ENCODE assay signal across 8 mouse cellular contexts in genomic region chr19:12011560-12012556, GRCm38 (mm10). TPM values are rescaled to one million over a fixed set of nuclear protein-coding genes. Genes with fewer than 3 reads are reported as not detected.
A peak's percentile ranks its signal among the peaks of the same experiment; 100 is the strongest.
DNase-seq lines count a peak whose midpoint lies in the region; ATAC-seq and TF ChIP-seq lines count a peak whose summit lies in the region.

No protein-coding gene starts in this region.

- peak; percentile 72 for TF ChIP-seq CTCF in gastrocnemius, adult 2 months (IDR thresholded peaks at IDR 0.05)
- peak; percentile 77 for TF ChIP-seq CTCF in hindbrain, postnatal 0 days (IDR thresholded peaks at IDR 0.05; ENCODE audit: low read depth)

- peak; percentile 92 for DNase-seq in gastrocnemius, adult 2 months
- DNase-seq in hindbrain, postnatal 0 days (ENCODE audit: low spot score): peak; percentile 92
- DNase-seq in left cerebral cortex, adult 18-20 months (ENCODE audit: low spot score in 2 of 2): peak; percentile 86 to 87
- peak; percentile 88 to 92 for DNase-seq in lung, postnatal 4 days
- peak; percentile 95 for DNase-seq in retina, postnatal 1 day
- peak; percentile 91 for DNase-seq in thymus, postnatal 4 days

- H3K4me3 ChIP-seq in gastrocnemius, adult 2 months: peak overlapping the region; percentile 86
- peak overlapping the region; percentile 61 for H3K4me3 ChIP-seq in hindbrain, postnatal 0 days (ENCODE audit: low read length)

- H3K27ac ChIP-seq in gastrocnemius, adult 2 months: peak overlapping the region; percentile 80
- peak overlapping the region; percentile 76 for H3K27ac ChIP-seq in hindbrain, postnatal 0 days

- peak overlapping the region; percentile 76 for H3K4me2 ChIP-seq in hindbrain, postnatal 0 days (ENCODE audit: low read depth, low read length)

- WGBS in hindbrain, postnatal 0 days: under 1% methylated on average over 49 of the region's 49 CpGs

- H3K27me3 ChIP-seq in hindbrain, postnatal 0 days (ENCODE audit: insufficient read depth, low read length): no peaks in the 10 kb centered on the region

- H3K4me1 ChIP-seq in hindbrain, postnatal 0 days (ENCODE audit: insufficient read depth, low read length): 0 out of 2 replicates have a peak, but pooled peaks cover 7% of the 10 kb centered on the region

- H3K36me3 ChIP-seq in hindbrain, postnatal 0 days (ENCODE audit: insufficient read depth, low read length): no peaks in the 10 kb centered on the region

- no peaks in the 10 kb centered on the region for H3K9me3 ChIP-seq in hindbrain, postnatal 0 days (ENCODE audit: low read length)

- ATAC-seq in activated CD4-positive, CD25-positive, alpha-beta regulatory T cell, adult 4 months: peak; percentile 44
- peak; percentile 35 for ATAC-seq in common myeloid progenitor, adult 5-6 weeks (replicated peaks; ENCODE audit: low read depth, poor library complexity, severe bottlenecking)
- ATAC-seq in hindbrain, postnatal 0 days: peak; percentile 85

- intact Hi-C loops in gastrocnemius, adult 2 months (cut with DNase I): loop anchor here (2.0 to 5.0 kb wide), 4 partner anchors 45 to 785 kb away; partner anchors contain the start of genes Lpxn, Patl1, Stx3 and Zfp91

- peak overlapping the region; percentile 43 for H3K9ac ChIP-seq in hindbrain, postnatal 0 days (replicated peaks; ENCODE audit: low read length)

RNA-seq across cellular contexts. Expression of gene Olfr1423, which starts 29.3 kb away (rescaled TPM):
- polyA plus RNA-seq in activated CD4-positive, CD25-positive, alpha-beta regulatory T cell, adult 4 months (2017; shearing (Covaris generic)): under 1 TPM in 1 of 2 experiments, not detected in 1; 0.05 TPM
- not detected in 2 replicates for total RNA-seq in common myeloid progenitor, adult 5-6 weeks (2017)
- not detected for total RNA-seq in gastrocnemius, adult 2 months (2021)
- not detected in 2 replicates for total RNA-seq in hindbrain, postnatal 0 days (2014; rRNA removed)
- not detected in 2 replicates for polyA plus RNA-seq in hindbrain, postnatal 0 days (2015; fragmentation: Nextera tagmentation; extraction: Ambion mirVana)
- total RNA-seq in left cerebral cortex, adult 18-20 months (2021): not detected

RNA-seq across cellular contexts. Expression of gene Osbp, which starts 46.1 kb away (rescaled TPM):
- polyA plus RNA-seq in activated CD4-positive, CD25-positive, alpha-beta regulatory T cell, adult 4 months (2017; shearing (Covaris generic)): 1 to 10 TPM; 6.7 to 7.3 TPM
- 31.4 and 47.0 TPM in 2 replicates for total RNA-seq in common myeloid progenitor, adult 5-6 weeks (2017)
- total RNA-seq in gastrocnemius, adult 2 months (2021): 10 to 100 TPM; 54.3 to 62.9 TPM
- total RNA-seq in hindbrain, postnatal 0 days (2014; rRNA removed): 25.5 and 28.0 TPM in 2 replicates
- 2.5 and 2.6 TPM in 2 replicates for polyA plus RNA-seq in hindbrain, postnatal 0 days (2015; fragmentation: Nextera tagmentation; extraction: Ambion mirVana)
- 10 to 100 TPM; 55.9 to 58.2 TPM for total RNA-seq in left cerebral cortex, adult 18-20 months (2021)

RNA-seq across cellular contexts. Expression of gene Olfr1424, which starts 50.6 kb away (rescaled TPM):
- polyA plus RNA-seq in activated CD4-positive, CD25-positive, alpha-beta regulatory T cell, adult 4 months (2017; shearing (Covaris generic)): not detected
- not detected in 2 replicates for total RNA-seq in common myeloid progenitor, adult 5-6 weeks (2017)
- not detected for total RNA-seq in gastrocnemius, adult 2 months (2021)
- total RNA-seq in hindbrain, postnatal 0 days (2014; rRNA removed): not detected in 2 replicates
- not detected in 2 replicates for polyA plus RNA-seq in hindbrain, postnatal 0 days (2015; fragmentation: Nextera tagmentation; extraction: Ambion mirVana)
- total RNA-seq in left cerebral cortex, adult 18-20 months (2021): not detected

Comparison
In these comparisons a context has a peak if more than half of its experiments do, and no peak if none do; other contexts are left out.
1. Peak in every context shown above with its lines: DNase-seq, ATAC-seq, H3K4me3 ChIP-seq and H3K27ac ChIP-seq.
2. ATAC-seq: peak in every context shown above with its lines; median percentile 85 in hindbrain, postnatal 0 days; 44 in activated CD4-positive, CD25-positive, alpha-beta regulatory T cell, adult 4 months; 35 in common myeloid progenitor, adult 5-6 weeks.